ENCODE assay signal across 28 mouse cellular contexts in the genomic region with DNA sequence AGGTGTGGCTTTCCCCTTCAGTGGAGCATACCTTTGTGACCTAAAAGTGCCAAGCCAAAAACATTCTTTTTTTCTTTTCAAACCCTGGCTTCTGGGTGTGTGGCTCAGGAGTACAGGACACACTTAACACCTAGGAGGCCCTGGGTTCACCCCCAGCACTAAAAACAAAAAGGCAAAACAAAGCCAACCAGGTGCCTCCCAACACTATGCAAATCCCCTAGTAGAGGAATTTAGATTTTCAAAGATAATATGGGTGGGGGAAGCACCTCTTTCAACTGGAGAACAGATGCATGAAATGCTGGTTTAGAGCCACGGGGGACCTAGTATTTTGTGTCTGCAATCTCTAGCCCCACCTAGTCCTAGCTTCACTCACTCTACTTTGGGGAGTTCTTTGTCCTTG. TPM values are rescaled to one million over a fixed set of nuclear protein-coding genes. Genes with fewer than 3 reads are reported as not detected.
A peak's percentile ranks its signal among the peaks of the same experiment; 100 is the strongest.
DNase-seq lines count a peak whose midpoint lies in the region; ATAC-seq and TF ChIP-seq lines count a peak whose summit lies in the region.
"Had no signal": no experiment of that assay in that cellular context is flagged by ENCODE, and none has a peak within 500 bp of the region (broad histone marks: within the 10 kb centered on the region; RNA-seq: fewer than 3 reads in every experiment).

No protein-coding gene starts in this region.

- 57% methylated on average over 1 of the region's 1 CpGs for WGBS in lung, postnatal 0 days
- 67% methylated on average over 1 of the region's 1 CpGs for WGBS in kidney, embryonic 14.5 days
- WGBS in forebrain, embryonic 15.5 days: 65% methylated on average over 1 of the region's 1 CpGs

- no peak overlapping the region for H3K4me3 ChIP-seq in lung, postnatal 0 days (ENCODE audit: low read depth, low read length)
- H3K4me3 ChIP-seq in ES-Bruce4 (ENCODE audit: low read depth, low read length): no peak overlapping the region
- H3K4me3 ChIP-seq in kidney, embryonic 14.5 days (ENCODE audit: low read length): no peak overlapping the region
- H3K4me3 ChIP-seq in forebrain, embryonic 15.5 days: no peak overlapping the region
- H3K4me3 ChIP-seq: embryonic facial prominence, embryonic 13.5 days; heart, adult 2 months; heart, embryonic 13.5 days; left cerebral cortex, adult 2 months had no signal

- no peak overlapping the region for H3K9ac ChIP-seq in lung, postnatal 0 days (replicated peaks; ENCODE audit: low read depth)
- H3K9ac ChIP-seq in ES-Bruce4 (ENCODE audit: low read depth, poor library complexity, severe bottlenecking): peak overlapping the region; percentile 62; the same call in 1 of the 2 replicates
- H3K9ac ChIP-seq in kidney, embryonic 14.5 days (ENCODE audit: low read depth, low read length): no peak overlapping the region
- no peak overlapping the region for H3K9ac ChIP-seq in forebrain, embryonic 15.5 days (replicated peaks)
- H3K9ac ChIP-seq: embryonic facial prominence, embryonic 13.5 days; heart, embryonic 13.5 days; liver, postnatal 0 days had no signal

- no peaks in the 10 kb centered on the region for H3K27me3 ChIP-seq in lung, postnatal 0 days (replicated peaks; ENCODE audit: insufficient read depth, low read length)
- no peaks in the 10 kb centered on the region for H3K27me3 ChIP-seq in ES-Bruce4 (ENCODE audit: control insufficient read depth, insufficient read depth, low read length, poor library complexity, severe bottlenecking)
- no peaks in the 10 kb centered on the region for H3K27me3 ChIP-seq in kidney, embryonic 14.5 days (ENCODE audit: control insufficient read depth, insufficient read depth, low read length)
- H3K27me3 ChIP-seq in forebrain, embryonic 15.5 days: no peaks in the 10 kb centered on the region
- H3K27me3 ChIP-seq: Patski had no signal

- H3K36me3 ChIP-seq in lung, postnatal 0 days (ENCODE audit: insufficient read depth, low read length): no peaks in the 10 kb centered on the region
- H3K36me3 ChIP-seq in ES-Bruce4 (ENCODE audit: control insufficient read depth, insufficient read depth, low read length, poor library complexity, severe bottlenecking): no peaks in the 10 kb centered on the region
- no peaks in the 10 kb centered on the region for H3K36me3 ChIP-seq in kidney, embryonic 14.5 days (ENCODE audit: control insufficient read depth, insufficient read depth, low read length)
- H3K36me3 ChIP-seq in forebrain, embryonic 15.5 days: no peaks in the 10 kb centered on the region
- H3K36me3 ChIP-seq: embryonic facial prominence, embryonic 13.5 days; G1E; heart, embryonic 13.5 days had no signal

- H3K27ac ChIP-seq in lung, postnatal 0 days (ENCODE audit: low read length): no peak overlapping the region
- H3K27ac ChIP-seq in ES-Bruce4 (ENCODE audit: insufficient read depth, low read length): peak overlapping the region; percentile 99
- no peak overlapping the region for H3K27ac ChIP-seq in kidney, embryonic 14.5 days (ENCODE audit: low read depth, low read length)
- no peak overlapping the region for H3K27ac ChIP-seq in forebrain, embryonic 15.5 days (replicated peaks)
- H3K27ac ChIP-seq: embryonic facial prominence, embryonic 13.5 days; heart, adult 2 months; heart, embryonic 13.5 days; hindbrain, postnatal 0 days; left cerebral cortex, adult 2 months had no signal

- no peak for TF ChIP-seq CTCF in lung, postnatal 0 days (IDR thresholded peaks at IDR 0.05)
- TF ChIP-seq CTCF in ES-Bruce4 (IDR thresholded peaks at IDR 0.05; ENCODE audit: low read depth, low read length): no peak

- no peak for DNase-seq in lung, postnatal 0 days (ENCODE audit: low spot score)
- no peak for DNase-seq in lung, postnatal 14 days
- peak; percentile 43 to 50 for DNase-seq in B cell, adult 2 months
- DNase-seq in right cerebral cortex, postnatal 25 days: no peak
- DNase-seq: adrenal gland, postnatal 10 days; cerebellum, adult 2 months; cerebellum, postnatal 25 days; gastrocnemius, postnatal 25 days; heart, adult 2 months; heart, postnatal 14 days; kidney, adult 2 months; kidney, postnatal 10 days; left cerebral cortex, postnatal 4 days; liver, postnatal 0 days; lung, postnatal 10 days; right cerebral cortex, postnatal 14 days had no signal

- no peak for TF ChIP-seq POLR2A in ES-Bruce4 (IDR thresholded peaks at IDR 0.05; ENCODE audit: insufficient read depth, low read length)

- H3K4me1 ChIP-seq in lung, postnatal 0 days (ENCODE audit: insufficient read depth, low read depth, low read length): peaks cover 7% of the 10 kb centered on the region; the same call in 1 of the 2 replicates
- H3K4me1 ChIP-seq in ES-Bruce4 (ENCODE audit: control insufficient read depth, insufficient read depth, low read length): peaks cover 8% of the 10 kb centered on the region
- H3K4me1 ChIP-seq in kidney, embryonic 14.5 days (ENCODE audit: control insufficient read depth, insufficient read depth, low read length): no peaks in the 10 kb centered on the region
- no peaks in the 10 kb centered on the region for H3K4me1 ChIP-seq in forebrain, embryonic 15.5 days

- peak; percentile 8; the same call in 1 of the 2 replicates for ATAC-seq in lung, postnatal 0 days
- peak; percentile 70 for ATAC-seq in inflammation-experienced regulatory T-cells, adult 6 months
- ATAC-seq in kidney, embryonic 14.5 days (ENCODE audit: low FRiP score, low TSS enrichment): no peak
- no peak for ATAC-seq in forebrain, embryonic 15.5 days (replicated peaks)
- ATAC-seq: forebrain, embryonic 16.5 days; hindbrain, postnatal 0 days; liver, postnatal 0 days; Patski had no signal

- no peak for TF ChIP-seq EP300 in lung, postnatal 0 days (IDR thresholded peaks at IDR 0.05)
- TF ChIP-seq EP300 in ES-Bruce4 (IDR thresholded peaks at IDR 0.05; ENCODE audit: insufficient read depth, low read depth, low read length): peak; percentile 42; the same call in 1 of the 2 replicates

- H3K4me2 ChIP-seq in lung, postnatal 0 days (replicated peaks; ENCODE audit: low read depth, low read length): no peak overlapping the region
- no peak overlapping the region for H3K4me2 ChIP-seq in kidney, embryonic 14.5 days (replicated peaks; ENCODE audit: low read depth, low read length)
- no peak overlapping the region for H3K4me2 ChIP-seq in forebrain, embryonic 15.5 days (replicated peaks)
- H3K4me2 ChIP-seq: embryonic facial prominence, embryonic 13.5 days; heart, embryonic 13.5 days; midbrain, embryonic 11.5 days had no signal

- no peaks in the 10 kb centered on the region for H3K9me3 ChIP-seq in lung, postnatal 0 days (ENCODE audit: low read length)
- H3K9me3 ChIP-seq in ES-Bruce4 (replicated peaks; ENCODE audit: control insufficient read depth, insufficient read depth, low read length, poor library complexity, severe bottlenecking): no peaks in the 10 kb centered on the region; the same call in 1 of the 2 replicates
- no peaks in the 10 kb centered on the region for H3K9me3 ChIP-seq in kidney, embryonic 14.5 days (ENCODE audit: control insufficient read depth, low read length)
- H3K9me3 ChIP-seq in forebrain, embryonic 15.5 days: no peaks in the 10 kb centered on the region
- H3K9me3 ChIP-seq: embryonic facial prominence, embryonic 13.5 days; G1E; heart, embryonic 13.5 days had no signal

RNA-seq across cellular contexts. Expression of gene Nod1, which starts 7.7 kb away (rescaled TPM):
- 12.7 and 14.4 TPM in 2 replicates for polyA plus RNA-seq in lung, postnatal 0 days (2015; fragmentation: Nextera tagmentation; extraction: Ambion mirVana)
- 9.4 and 10.0 TPM in 2 replicates for polyA plus RNA-seq in ES-Bruce4 (2011; ENCODE audit: insufficient read depth, insufficient read length, low read depth, missing spikeins)
- polyA plus RNA-seq in inflammation-experienced regulatory T-cells, adult 6 months (2017; shearing (Covaris generic)): 10 to 100 TPM in 2 of 3 experiments, 1 to 10 TPM in 1; 9.7 to 14.2 (median 11.4) TPM
- 1.8 and 3.6 TPM in 2 replicates for polyA plus RNA-seq in kidney, embryonic 14.5 days (2014; fragmentation: Nextera tagmentation; extraction: Ambion mirVana)
- 1.8 and 1.9 TPM in 2 replicates for polyA plus RNA-seq in forebrain, embryonic 15.5 days (2015; fragmentation: Nextera tagmentation; extraction: Ambion mirVana)

RNA-seq across cellular contexts. Expression of gene Ggct, which starts 28.0 kb away (rescaled TPM):
- 6.9 and 8.7 TPM in 2 replicates for polyA plus RNA-seq in lung, postnatal 0 days (2015; fragmentation: Nextera tagmentation; extraction: Ambion mirVana)
- polyA plus RNA-seq in ES-Bruce4 (2011; ENCODE audit: insufficient read depth, insufficient read length, low read depth, missing spikeins): 44.7 and 50.1 TPM in 2 replicates
- 10 to 100 TPM; 30.0 to 31.4 (median 31.3) TPM for polyA plus RNA-seq in inflammation-experienced regulatory T-cells, adult 6 months (2017; shearing (Covaris generic))
- 8.9 and 10.8 TPM in 2 replicates for polyA plus RNA-seq in kidney, embryonic 14.5 days (2014; fragmentation: Nextera tagmentation; extraction: Ambion mirVana)
- 13.3 and 15.5 TPM in 2 replicates for polyA plus RNA-seq in forebrain, embryonic 15.5 days (2015; fragmentation: Nextera tagmentation; extraction: Ambion mirVana)

Comparison
In these comparisons a context has a peak if more than half of its experiments do, and no peak if none do; other contexts are left out.
1. ATAC-seq: peak in lung, postnatal 0 days (single experiment) and inflammation-experienced regulatory T-cells, adult 6 months (single experiment); none in kidney, embryonic 14.5 days (single experiment) and forebrain, embryonic 15.5 days (single experiment).
2. DNase-seq: peak in B cell, adult 2 months (2 of 2); none in lung, postnatal 0 days (single experiment), lung, postnatal 14 days (single experiment) and right cerebral cortex, postnatal 25 days (single experiment).